Comparison of ENCODE assay signal across 25 mouse cellular contexts in genomic region chr14:80482771-80483170, GRCm38 (mm10).
DNase-seq lines count a peak whose midpoint lies in the region; ATAC-seq and TF ChIP-seq lines count a peak whose summit lies in the region.
"Had no signal": no experiment of that assay in that cellular context is flagged by ENCODE, and none has a peak within 500 bp of the region (broad histone marks: within the 10 kb centered on the region; RNA-seq: fewer than 3 reads in every experiment).

No protein-coding gene starts in this region.

- 77% methylated on average over 3 of the region's 3 CpGs for WGBS in forebrain, embryonic 11.5 days
- WGBS in forebrain, postnatal 0 days: 33% methylated on average over 3 of the region's 3 CpGs
- 33% methylated on average over 3 of the region's 3 CpGs for WGBS in forebrain, embryonic 13.5 days
- WGBS in forebrain, embryonic 15.5 days: 33% methylated on average over 3 of the region's 3 CpGs
- 84% methylated on average over 3 of the region's 3 CpGs for WGBS in liver, adult 2 months
- WGBS in liver, embryonic 11.5 days: 80% methylated on average over 3 of the region's 3 CpGs

- no peak overlapping the region for H3K4me3 ChIP-seq in forebrain, embryonic 11.5 days (ENCODE audit: low read depth, low read length)
- no peak overlapping the region for H3K4me3 ChIP-seq in forebrain, postnatal 0 days (ENCODE audit: low read depth, low read length)
- H3K4me3 ChIP-seq in forebrain, embryonic 13.5 days: no peak overlapping the region
- no peak overlapping the region for H3K4me3 ChIP-seq in forebrain, embryonic 15.5 days
- H3K4me3 ChIP-seq in liver, adult 2 months (ENCODE audit: insufficient read depth, low read depth, low read length): no peak overlapping the region
- H3K4me3 ChIP-seq in liver, embryonic 11.5 days (ENCODE audit: low read depth, low read length): no peak overlapping the region
- H3K4me3 ChIP-seq: embryonic facial prominence, embryonic 13.5 days; embryonic facial prominence, embryonic 15.5 days; erythroblast, embryonic 14.5 days had no signal

- H3K27ac ChIP-seq in forebrain, embryonic 11.5 days (ENCODE audit: low read depth, low read length): no peak overlapping the region
- no peak overlapping the region for H3K27ac ChIP-seq in forebrain, postnatal 0 days (ENCODE audit: low read depth, low read length)
- H3K27ac ChIP-seq in forebrain, embryonic 13.5 days: no peak overlapping the region
- no peak overlapping the region for H3K27ac ChIP-seq in forebrain, embryonic 15.5 days (replicated peaks)
- H3K27ac ChIP-seq in liver, adult 2 months (replicated peaks; ENCODE audit: insufficient read depth, low read depth, low read length): no peak overlapping the region
- no peak overlapping the region for H3K27ac ChIP-seq in liver, embryonic 11.5 days (ENCODE audit: low read depth, low read length)
- H3K27ac ChIP-seq: embryonic facial prominence, embryonic 13.5 days; embryonic facial prominence, embryonic 15.5 days had no signal

- H3K4me1 ChIP-seq in forebrain, embryonic 11.5 days (replicated peaks; ENCODE audit: control insufficient read depth, insufficient read depth, low read length): no peaks in the 10 kb centered on the region
- no peaks in the 10 kb centered on the region for H3K4me1 ChIP-seq in forebrain, postnatal 0 days (ENCODE audit: insufficient read depth)
- H3K4me1 ChIP-seq in forebrain, embryonic 13.5 days: peaks cover 24% of the 10 kb centered on the region
- H3K4me1 ChIP-seq in forebrain, embryonic 15.5 days: peaks cover 11% of the 10 kb centered on the region; the same call in 1 of the 2 replicates
- H3K4me1 ChIP-seq in liver, adult 2 months (ENCODE audit: control insufficient read depth, insufficient read depth, low read length): no peaks in the 10 kb centered on the region; the same call in 1 of the 2 replicates
- no peaks in the 10 kb centered on the region for H3K4me1 ChIP-seq in liver, embryonic 11.5 days (replicated peaks; ENCODE audit: control insufficient read depth, insufficient read depth, low read length)
- H3K4me1 ChIP-seq: embryonic facial prominence, embryonic 13.5 days; embryonic facial prominence, embryonic 15.5 days had no signal

- no peak for DNase-seq in forebrain, embryonic 11.5 days (ENCODE audit: low spot score)
- DNase-seq in forebrain, postnatal 0 days: no peak
- peak; percentile 7 for DNase-seq in liver, adult 2 months (ENCODE audit: extremely low read depth, low read depth, low spot score)
- no peak for DNase-seq in liver, embryonic 11.5 days (ENCODE audit: low spot score)
- peak; percentile 75 for DNase-seq in brain, embryonic 14.5 days (ENCODE audit: low read depth)
- DNase-seq in gastrocnemius, postnatal 10 days: no peak
- DNase-seq: adrenal gland, adult 2 months; adrenal gland, postnatal 10 days; adrenal gland, postnatal 25 days; B cell, adult 2 months; cerebellum, adult 11 months; cerebellum, adult 18-20 months; cerebellum, adult 8-10 months; cerebellum, adult 9-11 months; cerebellum, postnatal 14 days; cerebellum, postnatal 36 days; embryo, embryonic 11 days had no signal

- no peaks in the 10 kb centered on the region for H3K36me3 ChIP-seq in forebrain, embryonic 11.5 days (ENCODE audit: control insufficient read depth, insufficient read depth, low read length)
- H3K36me3 ChIP-seq in forebrain, postnatal 0 days (ENCODE audit: insufficient read depth): no peaks in the 10 kb centered on the region
- no peaks in the 10 kb centered on the region for H3K36me3 ChIP-seq in forebrain, embryonic 13.5 days (ENCODE audit: poor library complexity, severe bottlenecking)
- H3K36me3 ChIP-seq in forebrain, embryonic 15.5 days: no peaks in the 10 kb centered on the region
- H3K36me3 ChIP-seq in liver, adult 2 months (ENCODE audit: control insufficient read depth, insufficient read depth, low read length): no peaks in the 10 kb centered on the region
- H3K36me3 ChIP-seq in liver, embryonic 11.5 days (ENCODE audit: control insufficient read depth, insufficient read depth, low read length): no peaks in the 10 kb centered on the region
- H3K36me3 ChIP-seq: embryonic facial prominence, embryonic 13.5 days; embryonic facial prominence, embryonic 15.5 days; G1E had no signal

- 0 out of 2 replicates have a peak, but pooled peaks have one; percentile 15 for ATAC-seq in forebrain, embryonic 11.5 days (replicated peaks; ENCODE audit: low FRiP score)
- ATAC-seq in forebrain, postnatal 0 days: no peak
- ATAC-seq in forebrain, embryonic 13.5 days: peak; percentile 46; the same call in 1 of the 2 replicates
- no peak for ATAC-seq in forebrain, embryonic 15.5 days (replicated peaks)
- ATAC-seq in liver, embryonic 11.5 days (replicated peaks; ENCODE audit: low FRiP score): no peak
- ATAC-seq: CD4-positive, CD25-positive, alpha-beta regulatory T cell, adult 4 months had no signal

- no peak for TF ChIP-seq POLR2A in liver, adult 2 months (IDR thresholded peaks at IDR 0.05; ENCODE audit: extremely low read depth, insufficient read depth, low read length)
- no peak for TF ChIP-seq POLR2A in brain, embryonic 14.5 days (IDR thresholded peaks at IDR 0.05; ENCODE audit: borderline replicate concordance, extremely low read depth, insufficient read depth, insufficient read length, poor library complexity, severe bottlenecking)

- H3K9ac ChIP-seq in forebrain, embryonic 11.5 days (ENCODE audit: low read length): no peak overlapping the region
- H3K9ac ChIP-seq in forebrain, postnatal 0 days: no peak overlapping the region
- no peak overlapping the region for H3K9ac ChIP-seq in forebrain, embryonic 13.5 days
- no peak overlapping the region for H3K9ac ChIP-seq in forebrain, embryonic 15.5 days (replicated peaks)
- H3K9ac ChIP-seq in liver, adult 2 months (ENCODE audit: low read depth, low read length): no peak overlapping the region
- no peak overlapping the region for H3K9ac ChIP-seq in liver, embryonic 11.5 days (ENCODE audit: low read depth, low read length)
- H3K9ac ChIP-seq: embryonic facial prominence, embryonic 13.5 days; embryonic facial prominence, embryonic 15.5 days had no signal

- H3K9me3 ChIP-seq in forebrain, embryonic 11.5 days (ENCODE audit: control insufficient read depth, low read length): no peaks in the 10 kb centered on the region
- no peaks in the 10 kb centered on the region for H3K9me3 ChIP-seq in forebrain, postnatal 0 days (ENCODE audit: low read length)
- no peaks in the 10 kb centered on the region for H3K9me3 ChIP-seq in forebrain, embryonic 13.5 days (replicated peaks)
- no peaks in the 10 kb centered on the region for H3K9me3 ChIP-seq in forebrain, embryonic 15.5 days
- no peaks in the 10 kb centered on the region for H3K9me3 ChIP-seq in liver, embryonic 11.5 days (ENCODE audit: control insufficient read depth, low read length)
- H3K9me3 ChIP-seq: embryonic facial prominence, embryonic 13.5 days; embryonic facial prominence, embryonic 15.5 days had no signal

- no peak for TF ChIP-seq CTCF in forebrain, postnatal 0 days (IDR thresholded peaks at IDR 0.05; ENCODE audit: low read depth)
- no peak for TF ChIP-seq CTCF in liver, adult 2 months (IDR thresholded peaks at IDR 0.05; ENCODE audit: low read depth, low read length)
- no peak for TF ChIP-seq CTCF in brain, embryonic 14.5 days (IDR thresholded peaks at IDR 0.05; ENCODE audit: borderline replicate concordance, extremely low read depth, insufficient read depth, insufficient read length)

- no peaks in the 10 kb centered on the region for H3K79me2 ChIP-seq in liver, adult 2 months (ENCODE audit: control insufficient read depth, insufficient read depth, low read length)

- no peak overlapping the region for H3K4me2 ChIP-seq in forebrain, embryonic 11.5 days (ENCODE audit: low read depth, low read length, severe bottlenecking)
- no peak overlapping the region for H3K4me2 ChIP-seq in forebrain, postnatal 0 days (ENCODE audit: low read depth)
- H3K4me2 ChIP-seq in forebrain, embryonic 13.5 days: no peak overlapping the region
- no peak overlapping the region for H3K4me2 ChIP-seq in forebrain, embryonic 15.5 days (replicated peaks)
- H3K4me2 ChIP-seq in liver, embryonic 11.5 days: no peak overlapping the region
- H3K4me2 ChIP-seq: embryonic facial prominence, embryonic 13.5 days; embryonic facial prominence, embryonic 15.5 days had no signal

- no peaks in the 10 kb centered on the region for H3K27me3 ChIP-seq in forebrain, embryonic 11.5 days (ENCODE audit: control insufficient read depth, insufficient read depth, low read length)
- no peaks in the 10 kb centered on the region; the same call in 1 of the 2 replicates for H3K27me3 ChIP-seq in forebrain, postnatal 0 days (ENCODE audit: insufficient read depth, low read length)
- H3K27me3 ChIP-seq in forebrain, embryonic 13.5 days: no peaks in the 10 kb centered on the region
- no peaks in the 10 kb centered on the region for H3K27me3 ChIP-seq in forebrain, embryonic 15.5 days
- H3K27me3 ChIP-seq in liver, adult 2 months (ENCODE audit: control insufficient read depth, insufficient read depth, low read length): no peaks in the 10 kb centered on the region
- no peaks in the 10 kb centered on the region for H3K27me3 ChIP-seq in liver, embryonic 11.5 days (replicated peaks; ENCODE audit: control insufficient read depth, insufficient read depth, low read length)
- H3K27me3 ChIP-seq: CH12.LX; embryonic facial prominence, embryonic 13.5 days; embryonic facial prominence, embryonic 15.5 days had no signal

Comparison
In these comparisons a context has a peak if more than half of its experiments do, and no peak if none do; other contexts are left out.
1. ATAC-seq: peak in forebrain, embryonic 11.5 days (single experiment) and forebrain, embryonic 13.5 days (single experiment); none in forebrain, postnatal 0 days (single experiment), forebrain, embryonic 15.5 days (single experiment) and liver, embryonic 11.5 days (single experiment).
2. DNase-seq: peak in liver, adult 2 months (single experiment) and brain, embryonic 14.5 days (single experiment); none in forebrain, embryonic 11.5 days (single experiment), forebrain, postnatal 0 days (single experiment), liver, embryonic 11.5 days (single experiment) and gastrocnemius, postnatal 10 days (single experiment).